Mouse (Mus musculus) ovary, postnatal 10 days (tissue): ENCODE measurements around the gene Cdc42.

Experiments
- DNase-seq: peaks from one replicate; pipeline ENCODE4 v3.0.0; 2022; ENCODE audit warnings: low spot score

The Cdc42 gene

DNA sequence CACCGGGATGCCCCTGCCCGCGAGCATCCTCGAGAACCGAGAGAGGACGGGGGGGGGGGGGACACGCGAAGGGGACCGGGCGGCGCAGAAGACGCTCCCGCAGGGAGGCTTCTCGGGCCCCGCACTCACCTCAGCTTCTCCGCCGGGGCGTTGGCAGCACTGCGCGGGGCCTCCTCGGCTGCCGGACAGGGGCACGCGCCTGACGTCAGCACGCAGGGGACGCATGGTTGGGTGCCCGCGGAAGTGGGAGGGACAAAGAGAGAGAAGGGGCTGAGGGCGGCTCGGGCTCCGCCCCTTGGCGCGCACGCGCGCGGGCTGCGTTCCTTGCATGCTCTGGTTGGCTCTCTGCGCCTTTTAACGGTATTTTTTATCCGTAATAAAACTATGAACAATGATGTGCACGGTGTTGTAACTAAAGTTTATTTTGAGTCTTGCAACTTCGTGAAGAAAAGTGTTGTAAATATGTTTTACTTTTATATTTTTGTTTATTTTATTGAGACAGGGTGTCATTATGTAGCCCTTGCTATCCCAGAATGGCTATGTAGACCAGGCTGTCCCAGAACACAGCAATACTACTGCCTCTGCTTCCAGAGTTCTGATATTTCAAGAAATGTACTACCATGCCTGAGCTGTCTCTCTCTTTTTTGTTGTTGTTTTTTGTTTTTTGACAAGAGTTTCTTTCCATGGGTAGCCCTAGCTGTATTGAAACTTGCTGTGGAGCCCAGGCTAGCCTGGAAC, at the start of gene Cdc42:
Cdc42 (minus strand) TSS at position 204 of the 738 bp plus-strand sequence.
- peak; percentile 96 for DNase-seq

DNA sequence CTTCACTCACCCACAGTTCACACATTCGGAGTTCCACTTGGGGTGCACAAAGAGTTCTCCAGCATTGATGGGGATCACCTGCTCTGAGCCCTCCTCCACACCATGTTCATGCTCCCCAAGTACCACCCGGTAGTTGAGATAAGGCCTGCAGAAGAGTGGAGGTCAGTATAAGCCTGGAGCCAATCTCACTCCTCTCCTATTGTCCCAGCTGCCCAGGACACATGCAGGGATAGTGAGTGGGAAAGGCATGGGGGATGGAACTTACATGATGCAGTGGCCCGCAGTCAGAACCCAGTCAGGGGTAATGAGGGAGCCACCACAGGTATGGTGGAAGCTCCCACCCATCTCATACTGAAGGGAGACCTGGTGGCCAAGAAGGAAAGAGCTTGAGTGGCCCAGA, 48.1 kb upstream of the Cdc42 start:
- DNase-seq: no peak

DNA sequence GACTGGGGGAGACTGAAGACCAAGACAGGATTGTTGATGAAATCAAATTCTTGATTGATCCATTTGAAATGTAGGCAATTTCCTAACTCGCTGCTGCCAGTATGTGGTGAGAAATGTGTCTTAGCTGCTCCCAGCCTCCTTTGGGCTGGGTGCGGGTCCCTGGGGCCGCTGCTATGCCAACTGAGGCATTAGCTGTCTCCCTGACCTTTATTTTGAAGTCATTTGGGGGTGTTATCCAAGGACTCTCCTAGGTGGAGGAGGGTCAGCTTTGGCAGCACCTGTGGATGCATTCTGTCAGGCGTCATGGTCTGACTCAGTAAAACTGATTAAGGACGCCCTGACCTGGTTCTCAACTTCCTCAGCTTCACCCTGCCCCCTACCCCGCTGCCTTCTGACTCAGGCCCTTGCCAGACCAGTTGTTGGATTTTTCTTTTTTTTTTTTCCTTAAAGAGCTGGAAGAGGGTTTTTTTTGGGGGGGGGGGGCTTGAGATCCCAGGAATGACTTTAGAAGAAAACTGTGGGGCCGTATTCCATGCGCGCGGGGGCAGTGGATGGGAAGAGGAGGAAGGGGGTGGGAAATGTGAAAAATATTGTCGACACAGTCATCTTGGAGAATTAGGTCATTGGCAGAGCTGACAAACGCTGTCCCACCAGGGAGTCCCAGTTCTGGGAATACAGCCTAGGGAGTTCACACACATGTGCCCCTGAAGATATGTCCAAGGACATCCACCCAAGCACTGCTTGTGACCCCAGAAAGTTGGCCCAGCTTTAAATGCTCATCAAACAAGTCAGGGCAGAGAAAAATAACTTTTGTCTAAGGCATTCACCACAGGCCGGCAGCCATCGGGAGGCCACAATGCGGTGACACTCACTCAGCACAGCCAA, 39.4 kb upstream of the Cdc42 start:
- DNase-seq: peak; percentile 11

DNA sequence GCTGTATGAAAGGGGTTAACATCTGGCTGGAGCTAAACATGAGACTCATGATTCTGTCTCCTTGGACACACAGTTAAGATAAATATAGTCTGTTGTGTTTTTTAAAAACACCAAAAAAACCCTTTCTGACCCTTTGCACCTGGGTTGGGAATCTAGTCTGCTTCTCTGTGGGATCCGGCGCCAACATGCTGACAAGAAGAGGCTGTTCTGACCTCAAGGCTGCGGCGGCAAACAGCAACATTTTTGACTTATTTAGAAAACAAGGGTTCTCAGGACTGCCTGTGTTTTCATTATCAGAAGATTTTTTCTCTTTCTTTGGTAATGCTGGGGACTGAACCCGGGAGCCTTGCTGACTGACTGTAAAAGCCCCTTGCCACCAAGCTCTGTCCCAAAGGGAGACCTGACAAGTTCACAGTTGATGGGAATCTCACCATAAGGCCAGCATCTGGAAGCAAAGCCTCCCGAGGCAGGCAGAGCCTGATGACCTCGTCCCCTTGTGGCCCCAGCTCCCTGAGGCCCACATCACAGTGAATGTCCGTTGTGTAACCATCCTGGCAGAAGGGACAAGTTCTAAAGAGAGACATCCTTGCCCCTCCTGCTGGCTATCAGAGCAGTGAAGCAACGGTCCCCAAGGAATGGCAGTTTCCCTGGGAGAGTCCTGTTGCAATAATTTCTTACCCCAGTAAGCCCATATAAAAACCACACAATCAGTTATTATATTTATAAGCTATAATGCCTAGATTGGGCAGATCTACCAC, 36.0 kb upstream of the Cdc42 start:
- DNase-seq: no peak

DNA sequence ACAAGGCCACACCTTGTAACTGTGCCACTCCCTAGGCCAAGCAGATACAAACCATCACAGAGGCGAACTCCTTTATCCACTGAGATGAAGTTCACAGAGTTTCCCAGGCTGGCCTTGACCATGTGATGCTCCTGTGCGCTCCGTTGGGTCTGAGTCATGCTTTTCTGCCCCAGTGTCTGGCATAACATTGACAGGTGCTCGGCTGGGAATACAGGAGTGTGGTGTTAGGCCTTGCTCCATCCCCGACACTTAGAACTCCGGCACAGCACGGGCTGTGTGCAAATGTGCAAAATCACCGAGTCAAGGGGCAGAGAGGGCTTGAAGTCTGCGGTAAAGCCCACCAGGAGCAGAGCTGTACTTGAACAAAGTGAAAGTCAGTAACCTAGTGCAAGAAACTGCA, 35.4 kb upstream of the Cdc42 start:
- no peak for DNase-seq

DNA sequence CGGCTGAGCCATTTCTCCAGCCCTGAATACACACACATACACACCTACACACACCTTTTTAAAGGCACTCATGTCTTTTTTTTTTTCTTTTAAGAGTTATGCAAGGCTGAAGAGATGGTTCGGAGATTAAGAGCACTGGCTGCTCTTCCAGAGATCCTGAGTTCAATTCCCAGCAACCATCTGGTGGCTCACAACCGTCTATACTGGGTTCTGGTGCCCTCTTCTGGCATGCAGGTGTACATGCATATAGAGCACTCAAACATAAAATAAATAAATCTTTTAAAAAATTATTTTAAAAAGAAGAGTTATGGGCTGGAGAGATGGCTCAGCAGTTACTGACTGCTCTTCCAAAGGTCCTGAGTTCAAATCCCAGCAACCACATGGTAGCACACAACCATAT, 33.8 kb upstream of the Cdc42 start:
- no peak for DNase-seq

DNA sequence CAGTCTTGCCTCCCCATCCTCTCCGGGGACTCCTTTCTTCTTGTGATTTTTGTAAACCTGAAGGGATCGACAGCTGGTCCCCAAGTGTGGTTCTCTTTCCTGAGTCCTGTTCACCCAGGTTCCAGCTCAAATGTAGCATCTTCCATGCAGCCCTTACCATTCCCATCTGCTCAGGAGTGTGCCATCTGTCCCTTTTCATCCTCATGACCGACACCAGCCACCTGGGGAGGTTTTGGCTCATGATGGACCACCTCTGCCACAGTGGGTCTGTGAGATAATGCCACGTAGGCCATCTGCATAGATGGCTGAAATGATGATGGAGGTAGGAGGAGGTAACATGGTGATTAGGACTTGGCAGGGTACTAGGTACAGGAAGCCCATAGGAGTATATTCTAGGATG, 32.7 kb upstream of the Cdc42 start:
- no peak for DNase-seq

DNA sequence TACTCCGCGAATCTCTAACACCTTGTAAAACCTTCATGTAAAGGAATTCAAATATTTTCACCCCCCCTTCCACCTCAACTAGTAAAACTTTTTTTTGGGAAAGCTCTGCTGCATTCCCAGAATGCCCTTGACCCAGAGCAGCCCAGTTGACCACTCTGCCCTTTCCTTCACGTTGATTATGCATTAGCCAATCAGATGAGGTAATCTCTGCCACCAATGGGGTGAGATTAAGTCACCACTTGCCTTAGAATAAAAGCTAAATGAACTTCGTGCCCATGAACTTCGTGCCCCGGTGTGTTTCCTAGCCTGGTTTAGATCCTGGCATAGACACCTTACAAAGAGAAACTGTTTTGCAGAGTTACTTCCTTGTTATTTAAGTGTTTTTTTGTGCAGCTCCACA, 31.5 kb upstream of the Cdc42 start:
- DNase-seq: no peak

DNA sequence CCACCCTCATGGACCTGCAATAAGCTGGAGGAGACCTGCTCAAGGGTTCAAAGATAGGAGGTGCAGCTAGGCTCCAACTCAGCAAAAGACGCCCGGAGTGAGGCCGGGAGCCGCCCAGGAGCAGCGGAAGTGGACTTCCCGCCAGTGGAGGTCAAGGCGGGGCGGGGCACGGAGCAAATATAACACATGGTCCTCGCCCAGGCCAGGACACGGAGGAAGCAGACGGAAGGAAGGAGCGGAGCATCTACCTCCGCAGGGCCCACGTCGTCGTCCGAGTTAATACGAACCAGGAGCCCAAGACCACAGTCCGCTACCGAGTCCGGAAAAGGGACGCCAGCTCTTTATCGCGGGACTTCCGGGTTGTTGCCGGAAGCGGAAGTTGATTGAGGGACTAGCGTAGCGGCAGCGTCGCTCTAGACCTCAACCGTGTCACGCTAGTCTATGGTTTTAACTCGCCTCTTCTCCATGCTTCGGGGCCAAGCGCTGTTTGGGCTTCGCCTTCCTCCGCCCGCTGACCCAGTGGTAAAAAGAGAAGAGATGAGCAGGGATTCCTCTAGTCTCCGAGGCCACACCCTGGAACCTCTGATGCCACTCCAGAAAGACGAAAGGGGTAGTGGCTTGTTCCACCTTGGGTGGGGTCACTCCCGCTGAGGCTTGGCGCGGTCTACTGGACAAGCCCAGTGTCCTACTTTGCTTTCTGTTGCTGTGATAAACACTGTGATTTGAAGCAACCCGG, 30.7 kb upstream of the Cdc42 start:
- peak; percentile 72 for DNase-seq

DNA sequence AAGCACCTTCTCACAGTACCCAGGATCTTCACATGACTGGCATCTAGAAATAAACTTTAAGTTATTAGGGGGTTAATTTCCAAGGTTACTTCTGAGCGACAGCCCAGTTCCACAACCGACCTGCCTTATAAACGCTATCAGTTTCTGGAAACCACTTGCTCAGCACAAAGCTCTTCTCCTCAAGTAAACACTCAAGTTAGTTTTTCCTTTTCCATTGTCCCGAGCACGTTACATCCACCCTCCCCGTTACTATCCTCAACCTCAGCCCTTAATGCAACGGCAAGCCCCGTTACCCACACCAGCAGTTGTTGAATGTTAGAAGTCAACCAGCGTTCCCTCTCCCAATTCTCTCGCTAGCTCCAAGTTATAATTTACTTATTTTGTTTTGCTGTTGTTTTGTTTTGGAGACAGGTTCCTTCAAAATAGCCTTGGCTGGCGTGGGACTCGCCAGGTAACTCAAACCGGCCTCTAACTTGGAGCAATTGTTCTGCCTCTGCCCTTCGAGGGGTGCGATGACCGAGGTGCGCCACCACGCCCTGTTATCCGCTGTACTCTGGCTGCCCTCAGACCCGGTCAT, 30.1 kb upstream of the Cdc42 start:
- no peak for DNase-seq

DNA sequence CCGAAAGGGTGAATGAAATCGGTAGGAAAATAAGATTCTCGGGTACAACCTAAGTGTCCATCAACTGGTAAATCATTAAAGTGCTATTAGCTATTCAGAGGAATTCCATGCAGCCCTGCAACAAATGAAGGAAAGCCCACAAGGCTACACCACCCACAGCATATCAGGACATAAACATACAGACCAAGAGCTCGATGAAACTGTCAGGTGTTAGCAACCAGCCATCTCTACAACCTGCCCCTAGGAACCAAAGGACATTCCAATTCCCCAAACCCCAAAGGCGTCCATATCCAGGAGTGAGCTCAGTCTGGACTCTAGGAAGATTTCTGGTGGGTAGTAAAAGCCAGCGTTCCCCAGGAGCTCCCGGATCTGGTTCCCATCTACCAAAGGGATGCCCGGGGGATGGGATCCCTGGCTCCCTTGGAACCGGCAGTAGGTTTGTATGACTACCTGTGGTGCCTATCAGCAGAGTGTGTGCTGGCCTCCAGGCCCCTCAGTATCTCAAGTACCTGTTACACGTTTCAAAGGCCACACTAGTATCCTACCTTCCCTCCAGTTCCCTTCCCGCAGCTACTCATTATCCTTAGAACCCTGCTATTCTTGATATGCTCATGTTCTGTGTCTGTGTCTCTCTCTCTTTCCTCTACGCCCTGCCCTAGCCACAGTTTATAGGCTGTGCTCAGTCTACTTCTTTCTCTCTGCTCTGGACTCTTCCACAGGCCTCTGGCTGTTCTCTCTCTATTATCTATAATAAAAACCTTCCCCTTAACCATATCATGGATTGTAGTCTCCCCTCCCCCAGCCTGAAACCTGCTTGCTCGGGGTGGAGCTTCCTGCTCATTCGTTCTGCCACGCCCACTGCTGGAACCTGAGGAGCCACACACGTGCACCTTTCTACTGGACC, 23.4 kb upstream of the Cdc42 start:
- DNase-seq: no peak

DNA sequence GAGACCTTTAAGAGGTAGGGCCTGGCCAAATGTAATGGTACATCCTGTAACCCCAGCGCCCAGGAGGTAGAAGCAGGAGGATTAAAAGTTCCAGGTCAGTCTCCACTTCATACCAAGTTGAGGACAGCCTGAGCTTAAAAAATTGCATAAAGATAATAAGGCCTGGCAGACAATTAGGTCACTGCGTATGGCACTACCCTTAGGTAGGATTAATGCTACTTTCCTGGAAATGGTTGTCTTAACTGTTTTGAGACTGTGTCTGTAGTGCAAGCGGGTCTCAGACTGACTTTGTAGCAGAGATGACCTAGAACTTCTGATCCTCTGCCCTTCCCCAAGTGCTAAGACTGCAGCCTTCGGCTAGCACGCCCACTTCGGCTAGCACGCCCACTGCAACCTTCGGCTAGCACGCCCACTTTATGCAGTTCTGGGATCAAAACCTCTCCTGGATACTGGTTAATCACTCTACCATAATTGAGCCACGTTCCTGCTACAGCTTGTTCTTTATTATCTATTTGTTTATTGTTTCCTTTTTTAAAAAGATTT, 22.3 kb upstream of the Cdc42 start:
- DNase-seq: no peak

DNA sequence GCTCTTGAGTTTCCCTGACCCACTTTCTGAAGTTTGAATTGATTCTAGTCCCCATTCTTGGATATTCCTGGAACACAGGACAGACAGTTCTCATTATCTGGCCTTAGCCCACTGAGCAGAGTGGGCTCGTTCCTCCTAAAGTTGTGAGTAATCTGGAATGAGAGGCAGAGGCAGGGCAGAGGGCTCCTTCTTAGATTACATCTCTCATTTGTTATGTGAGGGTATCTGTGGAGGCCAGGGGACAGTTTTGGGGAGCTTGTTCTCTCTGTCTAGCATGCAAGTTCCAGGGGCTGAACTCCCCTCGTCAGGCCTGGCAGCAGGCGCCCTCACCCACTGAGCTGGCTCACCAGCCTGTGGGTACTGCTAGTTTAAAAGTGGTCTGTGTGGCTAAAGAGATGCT, 21.6 kb upstream of the Cdc42 start:
- no peak for DNase-seq

DNA sequence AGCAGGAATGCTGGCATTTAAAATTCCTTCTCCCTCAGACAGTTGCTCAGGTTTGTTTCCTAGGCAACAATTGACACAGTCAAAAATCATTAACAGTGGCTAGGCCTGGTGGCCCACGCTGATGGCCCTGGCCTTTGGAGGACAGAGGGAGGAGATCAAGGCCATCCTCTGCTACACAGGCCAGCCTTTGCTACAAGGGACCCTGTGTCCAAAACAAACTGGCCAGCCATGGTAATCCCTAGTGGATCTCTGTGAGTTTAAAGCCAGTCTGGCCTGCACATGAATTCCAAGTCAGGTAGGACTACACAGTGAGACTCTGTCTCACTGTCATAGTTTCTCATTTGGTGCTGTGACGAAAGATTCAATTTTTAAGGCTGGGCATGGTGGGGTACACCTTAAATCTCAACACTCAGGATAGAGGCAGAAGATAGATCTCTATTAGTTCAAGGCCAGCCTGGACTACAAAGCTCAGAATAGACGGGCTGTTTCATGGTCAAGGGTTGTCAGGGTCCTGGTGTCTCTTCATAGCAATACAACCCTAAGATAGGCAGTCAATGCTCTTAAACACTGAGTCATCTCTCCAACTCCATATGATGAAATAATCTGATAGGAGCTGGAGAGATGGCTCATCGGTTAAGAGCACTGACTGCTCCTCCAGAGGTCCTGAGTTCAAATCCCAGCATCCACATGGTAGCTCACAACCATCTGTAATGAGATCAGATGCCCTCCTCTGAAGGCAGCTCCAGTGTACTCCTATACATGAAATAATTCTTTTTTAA, 20.2 kb upstream of the Cdc42 start:
- no peak for DNase-seq

DNA sequence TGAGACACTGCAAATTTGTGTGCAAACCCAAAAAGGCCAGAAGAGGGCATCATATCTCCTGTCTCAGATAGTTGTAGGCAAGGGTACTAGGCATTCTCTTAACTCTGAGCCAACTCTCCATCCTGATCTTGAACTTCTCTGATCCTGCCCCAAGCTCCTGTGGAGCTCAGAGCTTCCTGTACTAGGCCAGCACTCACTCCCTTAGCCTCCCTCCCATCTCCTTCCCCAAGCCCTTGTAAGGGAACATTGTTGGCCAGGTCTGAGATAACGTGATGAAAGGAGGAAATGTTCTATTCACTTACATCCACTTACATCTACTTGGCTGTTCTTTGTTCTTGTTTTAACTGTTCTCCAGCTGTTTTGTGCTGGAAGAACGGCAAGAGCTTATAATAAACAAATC, 19.3 kb upstream of the Cdc42 start:
- no peak for DNase-seq

DNA sequence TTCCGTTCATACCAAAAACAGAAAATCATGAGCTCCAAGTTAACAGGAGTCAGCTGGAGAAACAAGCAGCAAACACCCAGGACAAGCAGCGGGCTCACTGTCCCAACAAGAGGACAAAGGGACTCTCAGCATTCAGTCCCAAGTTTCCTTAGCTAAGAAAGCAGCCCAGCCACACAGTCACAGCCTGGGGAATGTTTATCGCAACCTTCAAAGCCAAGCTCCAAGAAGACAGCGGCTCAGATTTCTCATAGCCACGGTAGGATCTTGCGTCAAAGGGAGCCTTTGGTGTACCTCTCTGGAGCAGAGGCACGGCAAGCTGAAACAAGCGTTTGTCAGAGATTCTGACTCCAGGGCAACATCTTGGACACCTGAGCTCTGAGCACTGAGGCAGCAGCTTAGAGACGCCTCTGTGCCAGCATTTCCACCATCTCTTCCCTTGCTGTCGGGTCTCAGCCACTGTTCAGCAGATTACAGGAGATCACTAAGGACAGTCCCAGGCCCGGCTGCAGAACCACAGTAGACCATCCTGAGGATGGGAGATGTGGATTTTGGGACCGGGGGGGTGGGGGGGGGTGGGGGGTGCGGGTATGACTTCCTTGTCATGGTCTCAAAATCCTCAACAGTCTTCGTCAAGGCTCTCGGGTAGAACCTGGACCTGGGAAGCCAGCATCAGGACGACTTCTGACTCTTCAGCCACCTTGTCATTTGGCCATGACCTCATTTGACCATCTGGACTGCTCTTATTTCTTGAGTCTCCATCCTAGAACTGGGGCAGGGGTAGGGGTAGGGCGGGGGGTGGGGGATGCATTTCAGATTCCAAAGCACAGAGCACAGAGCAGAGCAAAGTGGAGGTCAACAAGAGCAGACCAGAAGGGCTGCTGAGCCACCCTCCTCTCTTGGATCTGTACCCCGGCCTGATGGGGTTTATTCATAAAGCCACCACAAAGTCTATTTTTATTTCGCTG, 18.1 kb upstream of the Cdc42 start:
- no peak for DNase-seq

DNA sequence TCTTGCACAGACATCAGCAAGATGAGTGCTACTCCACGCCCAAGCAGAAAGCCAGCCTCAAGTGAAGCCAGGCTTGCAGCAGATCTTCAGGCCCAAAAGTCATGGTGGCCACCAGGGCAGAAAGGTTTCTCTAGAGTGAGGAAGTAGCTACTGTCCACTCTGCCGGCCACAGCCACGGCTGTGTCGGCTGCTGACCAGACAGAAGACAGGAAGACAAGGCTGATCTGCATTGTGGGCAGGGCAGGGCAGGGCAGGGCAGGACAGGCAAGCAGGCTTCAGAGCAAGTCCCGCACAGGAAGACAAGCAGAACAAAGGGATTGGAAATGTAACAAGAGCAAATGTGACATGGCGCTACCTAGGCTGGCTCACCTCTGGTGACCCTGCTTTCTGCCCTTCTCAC, 16.2 kb upstream of the Cdc42 start:
- DNase-seq: no peak
